Mouse (Mus musculus) layer of hippocampus, adult 11-12 months (tissue): ENCODE data around the gene Vat1l.

Experiments used
- DNase-seq: peaks from one replicate; pipeline ENCODE4 v3.0.0; 2022; ENCODE audit warnings: low spot score

Vat1l gene

DNA sequence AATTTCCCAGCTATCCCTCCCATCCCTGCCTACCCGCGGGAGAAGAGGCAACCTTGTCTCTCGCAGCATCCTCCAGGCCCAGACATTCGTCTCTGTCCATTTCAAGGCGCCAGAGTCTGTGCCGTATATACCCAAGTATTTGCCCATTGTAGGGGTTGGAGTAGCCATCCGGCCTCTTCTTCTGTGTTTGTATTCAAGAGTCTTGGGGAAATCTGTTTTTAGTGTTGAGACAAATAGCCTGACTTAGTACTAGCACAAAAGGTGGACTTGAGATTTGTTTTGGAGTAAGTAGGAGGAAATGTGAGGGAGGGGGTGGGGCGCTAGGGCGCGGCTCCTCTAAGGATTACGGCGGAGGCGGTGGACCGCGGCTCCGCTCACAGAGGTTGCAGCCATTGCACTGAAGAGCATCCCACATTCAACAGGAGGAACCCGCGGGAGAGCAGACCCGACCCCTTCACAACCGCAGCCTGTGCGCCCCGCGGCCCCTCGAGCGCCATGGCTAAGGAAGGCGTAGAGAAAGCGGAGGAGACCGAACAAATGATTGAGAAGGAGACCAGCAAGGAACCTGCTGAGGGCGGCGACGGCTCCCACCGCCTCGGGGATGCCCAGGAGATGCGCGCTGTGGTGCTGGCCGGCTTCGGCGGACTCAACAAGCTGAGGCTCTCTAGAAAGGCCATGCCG lies at the start of gene Vat1l:
TSS of gene Vat1l (plus strand) at position 392 of the 681 bp plus-strand sequence.
- peak; percentile 16 for DNase-seq

DNA sequence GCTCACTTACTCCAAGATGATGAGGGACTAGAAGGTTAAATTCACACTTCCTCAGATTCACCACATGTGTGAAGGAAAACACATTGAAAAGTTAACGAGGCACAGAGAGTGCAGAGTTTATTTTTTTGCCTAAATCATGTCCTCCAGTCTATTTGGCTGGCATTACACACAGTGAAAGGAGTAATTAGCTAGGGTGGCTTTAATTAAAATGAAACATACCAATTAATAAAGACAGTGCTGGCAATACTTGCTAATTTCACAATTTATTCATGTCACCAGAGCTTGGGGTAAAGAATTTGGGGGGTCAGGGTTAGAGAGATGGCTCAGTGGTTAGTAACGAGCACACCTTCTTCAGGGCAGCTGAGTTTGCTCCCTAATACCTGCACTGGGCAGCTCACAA lies 46.8 kb upstream of the Vat1l start:
- no peak for DNase-seq

- DNase-seq, result no peak
These were observed 45.7 kb upstream of the Vat1l start for GRCm38 (mm10) chr8:114159666-114160065.

DNA sequence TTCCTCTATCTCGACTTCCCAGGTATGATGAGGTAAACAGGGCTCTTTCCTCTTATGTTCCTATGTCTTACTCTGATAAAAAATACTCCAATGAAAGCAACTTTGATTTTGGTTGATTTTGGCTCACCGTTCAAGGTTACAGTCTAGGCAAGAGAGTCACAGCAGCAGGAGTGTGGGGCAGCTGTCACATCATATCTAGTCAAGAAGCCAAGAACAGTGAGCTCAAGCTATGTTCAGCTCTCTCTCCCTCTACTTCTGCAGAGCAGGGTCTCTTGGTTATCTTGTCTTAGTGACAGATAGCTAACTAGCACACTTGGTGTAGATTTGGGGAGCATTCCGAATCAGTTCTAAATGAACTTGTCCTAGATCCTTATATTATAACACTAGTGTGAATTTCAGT lies 41.5 kb upstream of the Vat1l start:
- no peak for DNase-seq

GRCm38 (mm10) chr8:114164444-114165096 lies 40.8 kb upstream of the Vat1l start:
- no peak for DNase-seq

DNA sequence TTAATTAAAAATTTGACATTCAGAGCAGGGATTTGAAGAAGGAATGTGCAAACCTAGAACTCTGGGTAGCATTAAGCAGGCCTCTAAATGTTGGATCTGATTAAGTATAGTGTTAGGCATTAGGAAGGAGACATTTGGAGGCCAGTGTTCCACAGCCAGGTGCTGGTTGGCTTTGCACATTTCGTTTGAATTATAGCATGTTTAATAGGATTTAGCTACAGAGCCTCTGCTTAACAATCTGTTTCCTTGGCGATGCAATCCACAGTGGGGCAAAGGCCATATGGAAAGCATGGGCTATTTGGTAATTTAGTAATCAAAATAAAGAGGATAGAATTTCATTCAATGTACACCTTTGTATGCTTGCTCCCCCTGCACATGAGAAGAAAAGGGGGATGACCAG lies 39.7 kb upstream of the Vat1l start:
- DNase-seq, result no peak

GRCm38 (mm10) chr8:114176721-114177120 lies 28.7 kb upstream of the Vat1l start:
- no peak for DNase-seq

GRCm38 (mm10) chr8:114193334-114193733 lies 12.1 kb upstream of the Vat1l start:
- no peak for DNase-seq

GRCm38 (mm10) chr8:114198990-114199389 lies 6.4 kb upstream of the Vat1l start:
- DNase-seq, result no peak

DNA sequence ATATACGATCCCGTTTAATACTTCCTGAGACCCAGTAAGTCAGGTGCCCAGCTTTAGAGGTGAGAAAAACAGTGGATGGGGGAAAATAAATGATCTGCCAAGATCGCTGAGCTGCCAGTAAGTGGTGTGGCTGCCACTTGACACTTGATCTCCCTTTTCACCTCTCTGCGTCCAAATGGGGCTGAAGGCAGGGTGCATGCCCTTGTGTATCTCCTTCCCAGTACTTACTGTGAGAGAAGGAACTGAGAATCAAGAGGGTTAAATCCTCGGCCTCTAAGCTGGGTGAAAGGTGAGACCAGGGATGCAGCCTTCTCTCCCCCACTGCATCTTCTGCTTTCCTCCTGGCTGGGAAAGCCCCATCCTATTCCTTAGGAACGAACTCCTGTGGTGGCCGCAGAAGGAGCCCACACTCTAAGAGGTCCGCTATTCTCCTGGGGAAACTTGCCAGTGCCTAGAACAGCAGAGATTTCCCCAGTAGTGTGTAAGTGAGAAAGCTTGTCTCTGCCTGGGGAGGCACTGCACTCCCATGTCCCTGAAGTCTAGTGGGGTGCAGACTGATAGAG lies 1.1 kb downstream of the Vat1l start:
- DNase-seq, result no peak

- DNase-seq, result no peak
These were observed 1.6 kb downstream of the Vat1l start for GRCm38 (mm10) chr8:114207026-114207425.

DNA sequence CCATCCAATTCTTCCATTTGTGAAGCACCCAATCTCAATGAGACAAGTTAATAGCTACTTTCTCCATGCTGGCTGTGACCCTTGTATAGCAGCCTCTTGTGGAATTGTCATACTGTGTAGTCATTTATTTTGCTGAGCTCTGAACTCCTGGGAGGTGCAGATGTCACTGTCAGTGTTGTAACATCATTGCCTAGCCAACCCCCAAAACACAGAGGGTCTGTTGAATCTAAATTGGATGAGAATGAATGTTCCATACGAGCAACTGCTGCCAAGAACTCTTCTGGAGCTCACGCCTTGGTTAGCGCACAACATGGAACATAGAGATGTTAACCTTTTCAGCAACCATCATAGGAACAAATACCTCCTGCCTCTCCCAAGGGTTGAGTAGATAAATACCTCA lies 15.4 kb downstream of the Vat1l start:
- no peak for DNase-seq

DNA sequence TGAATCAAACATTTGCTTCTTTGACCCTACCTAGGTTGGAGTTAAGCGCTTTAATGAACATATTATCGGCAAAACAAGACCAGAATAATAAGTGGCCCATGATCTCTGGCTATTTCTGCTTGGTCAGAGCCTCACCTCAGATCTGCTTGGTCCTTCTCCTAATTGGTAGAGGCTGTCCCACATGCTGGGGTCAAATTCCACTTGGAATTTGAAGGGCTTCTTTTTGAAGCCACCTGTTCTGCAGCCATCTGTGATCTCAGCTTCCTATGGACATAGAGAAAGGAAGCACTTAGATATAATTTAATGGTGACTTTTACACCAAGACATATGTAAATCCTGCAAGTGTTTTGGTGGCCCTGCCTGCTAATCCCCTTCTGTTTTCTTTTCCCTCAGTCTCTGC lies 16.6 kb downstream of the Vat1l start:
- DNase-seq, result no peak

- no peak for DNase-seq
These were observed 18.6 kb downstream of the Vat1l start for GRCm38 (mm10) chr8:114224001-114224400.

GRCm38 (mm10) chr8:114251321-114252065 lies 46.1 kb downstream of the Vat1l start:
- DNase-seq, result no peak

DNA sequence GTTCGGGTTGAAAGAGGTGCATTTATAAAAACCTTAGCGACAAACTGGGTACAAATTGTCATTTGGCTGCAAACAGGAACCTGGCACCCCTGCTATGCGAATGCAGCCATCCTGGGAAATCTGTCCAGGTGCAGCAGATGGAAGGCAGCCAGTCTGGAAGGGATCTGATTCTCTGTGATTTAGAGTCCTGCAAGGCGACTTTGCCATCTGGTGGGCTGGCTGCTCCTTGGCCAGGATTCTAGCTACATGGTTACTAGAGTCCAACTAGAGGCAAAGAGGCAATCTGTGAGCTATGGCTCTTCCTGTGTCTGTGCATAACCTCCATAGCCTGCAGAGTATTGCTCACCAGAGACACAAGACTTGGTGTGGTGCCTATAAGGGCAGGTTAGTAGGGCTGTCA lies 53.3 kb downstream of the Vat1l start:
- DNase-seq, result peak; percentile 13

GRCm38 (mm10) chr8:114259713-114260355 lies 54.4 kb downstream of the Vat1l start:
- DNase-seq, result no peak

GRCm38 (mm10) chr8:114262331-114262730 lies 56.9 kb downstream of the Vat1l start:
- no peak for DNase-seq

- DNase-seq, result no peak
These were observed 69.1 kb downstream of the Vat1l start for GRCm38 (mm10) chr8:114274558-114274957.

DNA sequence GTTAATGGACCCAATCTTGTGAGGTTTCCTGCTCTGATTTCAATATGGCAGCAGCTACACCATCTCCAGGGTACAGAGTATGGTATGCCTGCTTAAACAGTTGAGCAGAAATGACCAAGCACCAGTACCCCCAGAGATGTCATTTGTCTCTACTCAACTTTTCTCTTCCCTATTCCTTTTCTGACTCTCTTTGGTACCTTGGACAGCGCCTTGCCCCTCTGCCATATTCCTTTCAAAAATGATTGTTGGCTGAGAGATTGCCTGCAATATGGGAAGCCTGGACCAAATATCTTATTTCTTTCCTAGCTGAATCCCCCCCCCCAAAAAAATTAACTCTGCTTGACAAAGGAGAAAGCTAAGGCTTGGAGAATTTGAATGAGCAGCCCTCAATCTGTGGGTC lies 75.7 kb downstream of the Vat1l start:
- no peak for DNase-seq

GRCm38 (mm10) chr8:114294889-114295748 lies 89.7 kb downstream of the Vat1l start:
- DNase-seq, result peak; percentile 82

DNA sequence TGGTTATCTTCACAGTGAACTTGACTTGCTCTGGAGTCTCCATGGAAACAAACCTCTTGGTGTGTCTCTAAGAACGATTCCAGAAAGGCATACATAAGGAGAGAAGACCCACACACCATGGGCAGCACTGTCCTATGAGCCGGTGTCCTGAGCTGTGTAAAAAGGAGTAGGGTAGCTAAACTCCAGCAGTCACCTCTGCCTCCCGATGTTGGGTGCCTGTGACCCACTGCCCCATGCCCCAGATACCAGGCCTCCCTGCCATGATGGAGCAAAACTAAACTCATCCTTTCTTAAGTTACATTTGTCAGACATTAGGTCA lies 90.3 kb downstream of the Vat1l start:
- DNase-seq, result no peak
